Mouse (Mus musculus) spleen, adult 2 months (tissue): ENCODE data around the gene Lhpp.

Source experiments
- CTCF ChIP-seq: fragments of 200-500 bp; IDR thresholded peaks from 2 replicates; pipeline ENCODE4 v1.5.1; 2011; ENCODE audit warnings: mild to moderate bottlenecking, inconsistent platforms; ENCODE audit not compliant: insufficient read depth, insufficient read length, insufficient replicate concordance; ENCODE audit errors: extremely low read depth
- POLR2A ChIP-seq: fragments of 200-500 bp; IDR thresholded peaks from 2 replicates; pipeline ENCODE4 v1.6.1; 2011; ENCODE audit warnings: low read depth, low read length, inconsistent platforms

DNA sequence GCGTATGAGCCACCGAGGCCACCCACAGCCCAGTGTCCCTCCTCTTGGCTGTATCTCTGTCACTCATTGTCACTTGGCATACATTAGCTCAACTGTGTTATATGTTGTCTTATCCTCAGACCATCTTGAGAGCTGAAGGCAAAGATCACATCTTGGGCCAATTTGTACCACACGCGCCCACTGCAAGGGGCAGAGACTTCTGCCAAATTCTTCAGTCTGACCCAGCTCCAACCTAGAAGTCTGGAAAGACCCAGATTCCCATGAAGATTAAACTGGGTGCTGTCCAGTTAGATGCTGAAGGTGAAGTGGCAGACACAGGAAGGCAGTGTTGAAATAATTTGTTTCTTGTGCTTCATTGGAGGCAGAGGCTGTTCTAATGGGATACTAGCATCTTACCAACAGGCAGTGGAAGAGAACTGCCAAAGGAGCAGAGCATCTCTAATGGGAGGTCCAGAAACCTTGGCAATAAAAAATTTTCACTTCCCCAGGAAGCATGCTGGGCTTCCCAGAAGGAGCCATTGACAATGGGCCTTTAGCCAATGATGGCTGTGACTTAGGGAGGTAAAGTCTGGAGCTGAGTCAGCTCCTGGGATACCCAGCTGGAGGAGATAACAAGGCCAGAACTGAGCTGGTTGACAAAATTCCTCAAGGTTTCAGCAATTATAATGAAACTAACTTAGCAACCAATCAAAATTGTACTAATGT lies 2.0 kb upstream of the Lhpp start:
- TF ChIP-seq POLR2A (no peak), CTCF (no peak)
